Comparison of ENCODE assay signal across 14 mouse cellular contexts in genomic region chr16:11567594-11567993, GRCm38 (mm10).
"Had no signal": no experiment of that assay in that cellular context is flagged by ENCODE, and none has a peak within 500 bp of the region (broad histone marks: within the 10 kb centered on the region; RNA-seq: fewer than 3 reads in every experiment).

No protein-coding gene starts in this region.

- H3K9ac ChIP-seq: limb, embryonic 13.5 days; lung, embryonic 14.5 days; midbrain, embryonic 13.5 days; neural tube, embryonic 13.5 days had no signal

- H3K27ac ChIP-seq: limb, embryonic 13.5 days; macrophage; midbrain, embryonic 13.5 days; neural tube, embryonic 13.5 days had no signal

- ATAC-seq: hindbrain, embryonic 16.5 days; inflammation-experienced regulatory T-cells, adult 6 months; midbrain, embryonic 13.5 days had no signal

- H3K9me3 ChIP-seq: limb, embryonic 13.5 days; megakaryocyte, embryonic 14.5 days; midbrain, embryonic 13.5 days; neural tube, embryonic 13.5 days had no signal

- DNase-seq: kidney, adult 8-10 months; layer of hippocampus, postnatal 36 days; lung, embryonic 14.5 days; lung, postnatal 10 days; right cerebral cortex, postnatal 14 days; thymus, postnatal 36 days had no signal

- H3K4me2 ChIP-seq: limb, embryonic 13.5 days; liver, embryonic 11.5 days; lung, embryonic 14.5 days; midbrain, embryonic 13.5 days; neural tube, embryonic 13.5 days had no signal

- H3K4me1 ChIP-seq: limb, embryonic 13.5 days; neural tube, embryonic 13.5 days had no signal

- H3K4me3 ChIP-seq: limb, embryonic 13.5 days; megakaryocyte, embryonic 14.5 days; midbrain, embryonic 13.5 days; neural tube, embryonic 13.5 days had no signal

- H3K27me3 ChIP-seq: limb, embryonic 13.5 days; megakaryocyte, embryonic 14.5 days; midbrain, embryonic 13.5 days; neural tube, embryonic 13.5 days had no signal
